In the genomic region with DNA sequence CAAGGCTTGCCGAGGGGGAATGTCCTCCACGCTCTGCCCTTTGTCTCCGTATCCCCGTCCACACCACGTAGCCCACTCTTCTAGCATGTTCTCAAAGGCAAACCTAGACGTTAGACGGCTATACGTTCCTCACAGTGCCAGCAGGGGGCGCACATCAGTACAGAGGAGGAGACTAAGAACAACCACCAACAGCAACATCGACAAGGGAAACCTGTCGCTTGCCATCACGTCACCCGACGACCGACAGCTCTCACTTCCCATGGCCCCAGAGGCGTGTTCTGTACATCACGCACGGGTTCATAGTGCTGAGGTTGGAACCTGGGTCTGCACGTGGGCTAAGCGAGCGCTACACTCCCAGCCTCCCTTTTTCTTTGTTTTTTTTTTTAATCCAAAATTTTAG, we compare ENCODE assay signal across 9 mouse cellular contexts.
DNase-seq lines count a peak whose midpoint lies in the region; ATAC-seq and TF ChIP-seq lines count a peak whose summit lies in the region.
"Had no signal": no experiment of that assay in that cellular context is flagged by ENCODE, and none has a peak within 500 bp of the region (broad histone marks: within the 10 kb centered on the region; RNA-seq: fewer than 3 reads in every experiment).

No protein-coding gene starts in this region.

- no peak overlapping the region for H3K27ac ChIP-seq in liver, embryonic 12.5 days
- H3K27ac ChIP-seq: neural tube, embryonic 13.5 days had no signal

- no peak overlapping the region for H3K9ac ChIP-seq in liver, embryonic 12.5 days
- H3K9ac ChIP-seq: neural tube, embryonic 13.5 days had no signal

- H3K4me1 ChIP-seq in liver, embryonic 12.5 days: peaks cover 6% of the 10 kb centered on the region; the same call in 1 of the 2 replicates

- 49% methylated on average over 21 of the region's 21 CpGs for WGBS in liver, embryonic 12.5 days (ENCODE audit: insufficient replicate concordance)

- peak; percentile 57 for TF ChIP-seq CTCF in Patski (IDR thresholded peaks at IDR 0.05)

- H3K27me3 ChIP-seq in liver, embryonic 12.5 days (replicated peaks): peaks cover 9% of the 10 kb centered on the region; the same call in 1 of the 2 replicates
- peaks cover 13% of the 10 kb centered on the region for H3K27me3 ChIP-seq in Patski
- H3K27me3 ChIP-seq: neural tube, embryonic 13.5 days had no signal

- CTCF ChIA-PET in Patski (lab: Charles Lee): no interaction called here

- H3K9me3 ChIP-seq in liver, embryonic 12.5 days (replicated peaks): no peaks in the 10 kb centered on the region
- H3K9me3 ChIP-seq: neural tube, embryonic 13.5 days had no signal

- peak; percentile 32 for DNase-seq in cerebellum, adult 8-10 months
- no peak for DNase-seq in cerebellum, adult 9-10 months
- DNase-seq in liver: peak; percentile 39
- no peak for DNase-seq in Patski (ENCODE audit: low read depth, low spot score)
- peak; percentile 37 for DNase-seq in mesoderm, embryonic 11.5 days (ENCODE audit: low read depth, low spot score)
- DNase-seq in natural killer cell, adult 2 months (ENCODE audit: low spot score in 2 of 2): no peak
- DNase-seq in urinary bladder, postnatal 36 days (ENCODE audit: low spot score in 2 of 2): no peak

- in situ Hi-C loops in Patski (cut with MboI; ENCODE audit: low pct_unique_long_range_greater_than_20kb): loop anchor here (10.0 kb wide), 1 partner anchor 382 kb away; the partner anchor contains the start of gene Suds3

- H3K4me3 ChIP-seq in liver, embryonic 12.5 days: no peak overlapping the region
- H3K4me3 ChIP-seq: neural tube, embryonic 13.5 days had no signal

- H3K36me3 ChIP-seq in liver, embryonic 12.5 days: no peaks in the 10 kb centered on the region

- ATAC-seq in liver, embryonic 12.5 days: no peak
- ATAC-seq in Patski: no peak

- no peak overlapping the region for H3K4me2 ChIP-seq in liver, embryonic 12.5 days
- H3K4me2 ChIP-seq: neural tube, embryonic 13.5 days had no signal

- POLR2A ChIA-PET in Patski (lab: Charles Lee): interaction anchor here (0.7 kb wide), 1 partner anchor 99 kb away, joined by 3 read pairs; no protein-coding TSS in a partner anchor

Comparison
In these comparisons a context has a peak if more than half of its experiments do, and no peak if none do; other contexts are left out.
1. DNase-seq: peak in cerebellum, adult 8-10 months (single experiment), liver (single experiment) and mesoderm, embryonic 11.5 days (single experiment); none in cerebellum, adult 9-10 months (single experiment), Patski (single experiment), natural killer cell, adult 2 months (0 of 2) and urinary bladder, postnatal 36 days (0 of 2).